Mouse (Mus musculus) hindbrain, embryonic 10.5 days (tissue): ENCODE measurements around the gene Agtr1a. TPM values are rescaled to one million over a fixed set of nuclear protein-coding genes. Genes with fewer than 3 reads are reported as not detected.

Experiments
- DNase-seq: peaks from one replicate; pipeline ENCODE4 v3.0.0-alpha.2; 2017; ENCODE audit warnings: low spot score
- H3K27ac ChIP-seq: fragments of 300-500 bp; sonication (generic); 2 replicates; pipeline ENCODE4 v1.5.1; 2016; ENCODE audit warnings: mild to moderate bottlenecking, moderate library complexity
- H3K27me3 ChIP-seq: fragments of 300-500 bp; sonication (generic); 2 replicates; pipeline ENCODE4 v1.6.1; 2016; ENCODE audit warnings: mild to moderate bottlenecking; ENCODE audit not compliant: poor library complexity, insufficient read depth, severe bottlenecking
- H3K36me3 ChIP-seq: fragments of 300-500 bp; sonication (generic); 2 replicates; pipeline ENCODE4 v1.6.1; 2016; ENCODE audit warnings: mild to moderate bottlenecking, moderate library complexity
- H3K4me1 ChIP-seq: fragments of 300-500 bp; sonication (generic); replicated peaks from 2 replicates; pipeline ENCODE4 v1.6.1; 2016; ENCODE audit warnings: mild to moderate bottlenecking
- H3K4me3 ChIP-seq: fragments of 300-500 bp; sonication (generic); 2 replicates; pipeline ENCODE4 v1.5.1; 2016; ENCODE audit warnings: mild to moderate bottlenecking, moderate library complexity
- H3K9me3 ChIP-seq: fragments of 300-500 bp; sonication (generic); 2 replicates; pipeline ENCODE4 v1.6.1; 2016; ENCODE audit warnings: mild to moderate bottlenecking, moderate library complexity
- WGBS: fragments of 180-500 bp; shearing (Covaris S2); methylation state at CpG from one replicate; pipeline ENCODE4 v1.1.7; 2016; 5-methylcytosine and 5-hydroxymethylcytosine counted together
- polyA plus RNA-seq: library from polyadenylated mRNA; unstranded; fragments of >200 nt; fragmentation: Nextera tagmentation; extraction: Ambion mirVana; gene quantifications from 2 replicates; pipeline ENCODE4 v1.2.1, GENCODE M21; 2016

Gene Agtr1a
- polyA plus RNA-seq, result 0.98 and 1.5 TPM in 2 replicates

DNA sequence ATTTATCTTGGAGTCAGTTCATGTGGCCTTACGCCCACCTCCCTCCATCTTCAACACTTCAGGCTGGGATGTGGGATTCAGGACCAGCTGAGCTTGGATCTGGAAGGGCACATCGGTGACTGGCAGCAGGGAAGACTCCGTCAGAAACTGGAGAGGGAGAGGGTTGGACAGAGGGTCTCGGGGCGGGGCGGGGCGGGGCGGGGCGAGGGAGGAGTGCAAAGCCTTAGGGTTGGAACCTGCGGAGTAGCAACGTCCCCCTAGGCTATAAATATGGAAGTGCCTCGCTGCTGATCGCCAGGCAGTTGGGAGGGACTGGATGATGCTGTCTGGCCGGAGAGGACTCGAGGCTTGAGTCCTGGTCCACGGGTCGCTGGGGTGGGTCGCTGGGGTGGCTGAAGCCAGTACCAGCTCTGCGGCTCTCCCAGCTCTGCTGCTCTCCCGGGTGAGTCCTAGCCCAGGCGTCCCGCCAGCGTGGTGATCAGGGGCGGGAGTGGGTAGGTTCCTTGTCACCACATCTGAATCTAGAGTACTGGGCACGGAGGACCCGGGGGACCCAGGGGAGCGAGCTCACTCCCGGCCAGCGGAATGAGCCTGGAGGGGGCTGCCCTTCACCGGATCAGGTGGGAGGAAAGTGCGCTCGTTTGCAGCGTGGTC, at the start of gene Agtr1a:
Agtr1a (plus strand) TSS at position 294 of the 654 bp plus-strand sequence.
- no peaks in the 10 kb centered on the region for H3K9me3 ChIP-seq
- peak; percentile 83 for DNase-seq
- WGBS, result under 1% methylated on average over 33 of the region's 33 CpGs
- peak within 1 kb of the TSS; percentile 65 for H3K4me3 ChIP-seq
- H3K36me3 ChIP-seq, result no peaks in the 10 kb centered on the region
- H3K27me3 ChIP-seq, result peaks cover 16% of the 10 kb centered on the region
- H3K27ac ChIP-seq, result peak within 1 kb of the TSS; percentile 83
- peaks cover 17% of the 10 kb centered on the region for H3K4me1 ChIP-seq

- H3K27me3 ChIP-seq, result no peaks in the 10 kb centered on the region
- no peak overlapping the region for H3K4me3 ChIP-seq
- no peak overlapping the region for H3K27ac ChIP-seq
- H3K9me3 ChIP-seq, result no peaks in the 10 kb centered on the region
- H3K36me3 ChIP-seq, result no peaks in the 10 kb centered on the region
- H3K4me1 ChIP-seq, result no peaks in the 10 kb centered on the region
- DNase-seq, result no peak
- 91% methylated on average over 4 of the region's 4 CpGs for WGBS
Observed at GRCm38 (mm10) chr13:30310221-30310620, 26.0 kb upstream of the Agtr1a start.

- WGBS, result 91% methylated on average over 11 of the region's 11 CpGs
- Histone ChIP-seq H3K27me3 (no peaks in the 10 kb centered on the region), H3K4me1 (no peaks in the 10 kb centered on the region), H3K36me3 (no peaks in the 10 kb centered on the region), H3K27ac (no peak overlapping the region), H3K9me3 (no peaks in the 10 kb centered on the region), H3K4me3 (no peak overlapping the region)
- DNase-seq, result no peak
Observed at GRCm38 (mm10) chr13:30324669-30325346, 11.4 kb upstream of the Agtr1a start.

DNA sequence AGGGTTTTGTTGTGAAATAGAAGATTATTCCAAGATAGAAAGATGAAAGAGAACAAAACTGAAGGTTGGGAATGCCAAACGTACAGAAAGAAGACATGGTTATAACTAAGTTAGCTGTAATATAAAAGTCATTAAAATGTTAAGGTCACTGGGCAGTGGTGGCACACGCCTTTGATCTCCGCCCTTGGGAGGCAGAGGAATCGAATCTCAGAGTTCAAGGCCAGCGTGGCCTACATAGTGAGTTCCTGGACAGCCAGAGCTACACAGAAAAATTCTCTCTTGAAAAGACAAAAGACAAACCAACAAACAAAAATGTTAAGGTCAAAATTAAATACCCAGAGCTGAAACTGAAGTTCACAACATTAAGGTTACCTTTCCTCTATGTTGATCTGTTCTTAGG, 5.2 kb upstream of the Agtr1a start:
- H3K36me3 ChIP-seq, result no peaks in the 10 kb centered on the region
- 87% methylated on average over 5 of the region's 5 CpGs for WGBS
- DNase-seq, result no peak
- no peak overlapping the region for H3K27ac ChIP-seq
- H3K9me3 ChIP-seq, result no peaks in the 10 kb centered on the region
- H3K4me1 ChIP-seq, result peaks cover 7% of the 10 kb centered on the region; the same call in 1 of the 2 replicates
- H3K27me3 ChIP-seq, result peaks cover 3% of the 10 kb centered on the region; the same call in 1 of the 2 replicates
- no peak overlapping the region for H3K4me3 ChIP-seq

DNA sequence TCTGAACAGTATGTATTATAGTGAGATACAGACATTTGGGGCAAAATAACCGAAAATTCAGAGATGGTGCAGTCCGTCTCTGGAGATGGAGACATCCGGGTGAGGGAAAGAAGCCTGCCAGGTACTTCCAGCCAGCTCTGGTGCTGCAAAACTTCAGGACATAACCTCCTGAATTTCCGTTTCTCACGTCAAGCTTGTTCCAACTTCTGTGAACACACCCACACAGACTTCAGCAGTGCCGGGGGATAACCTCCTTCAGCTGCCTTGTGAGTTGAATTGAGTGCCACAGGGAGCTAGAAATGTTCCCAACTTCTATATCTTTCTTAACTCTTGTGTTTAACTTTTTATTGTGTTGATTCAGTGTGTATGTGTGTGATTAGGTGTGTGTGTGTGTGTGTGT, 4.4 kb upstream of the Agtr1a start:
- Histone ChIP-seq H3K27ac (no peak overlapping the region), H3K4me1 (peaks cover 14% of the 10 kb centered on the region), H3K36me3 (no peaks in the 10 kb centered on the region), H3K4me3 (no peak overlapping the region), H3K27me3 (peaks cover 3% of the 10 kb centered on the region; the same call in 1 of the 2 replicates), H3K9me3 (no peaks in the 10 kb centered on the region)
- DNase-seq, result no peak
- 83% methylated on average over 6 of the region's 6 CpGs for WGBS

GRCm38 (mm10) chr13:30332581-30332980, 3.7 kb upstream of the Agtr1a start:
- 88% methylated on average over 5 of the region's 5 CpGs for WGBS
- H3K27me3 ChIP-seq, result peaks cover 10% of the 10 kb centered on the region
- no peaks in the 10 kb centered on the region for H3K36me3 ChIP-seq
- peaks cover 17% of the 10 kb centered on the region for H3K4me1 ChIP-seq
- no peaks in the 10 kb centered on the region for H3K9me3 ChIP-seq
- no peak for DNase-seq
- H3K27ac ChIP-seq, result no peak overlapping the region
- H3K4me3 ChIP-seq, result no peak overlapping the region

DNA sequence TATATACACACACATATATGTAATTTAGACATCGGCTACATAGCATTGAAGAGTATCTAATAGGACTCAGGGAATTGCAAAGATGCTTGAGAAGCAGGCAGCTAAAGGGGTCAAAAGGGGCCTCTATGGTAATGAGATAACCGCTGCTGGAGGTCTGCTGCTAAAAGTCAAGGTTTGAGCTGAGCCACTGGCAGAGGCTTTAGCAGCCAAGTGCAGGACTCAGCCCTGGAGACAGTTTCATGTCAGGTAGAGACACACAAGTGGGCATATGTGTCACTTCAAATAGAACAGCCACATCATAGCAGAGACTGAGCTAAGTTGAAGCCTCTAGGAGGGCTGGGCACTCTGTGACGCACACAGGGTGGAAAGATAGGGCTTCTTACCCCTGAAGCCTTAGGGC, 1.6 kb upstream of the Agtr1a start:
- Histone ChIP-seq H3K27ac (no peak overlapping the region), H3K4me1 (peaks cover 17% of the 10 kb centered on the region), H3K9me3 (no peaks in the 10 kb centered on the region), H3K36me3 (no peaks in the 10 kb centered on the region), H3K27me3 (peaks cover 16% of the 10 kb centered on the region), H3K4me3 (no peak overlapping the region)
- no peak for DNase-seq
- WGBS, result 69% methylated on average over 3 of the region's 3 CpGs

- H3K4me3 ChIP-seq, result peak overlapping the region; percentile 65
- peaks cover 17% of the 10 kb centered on the region for H3K4me1 ChIP-seq
- H3K27me3 ChIP-seq, result peaks cover 16% of the 10 kb centered on the region
- DNase-seq, result no peak
- WGBS, result 21% methylated on average over 9 of the region's 9 CpGs
- H3K9me3 ChIP-seq, result no peaks in the 10 kb centered on the region
- H3K27ac ChIP-seq, result no peak overlapping the region
- H3K36me3 ChIP-seq, result no peaks in the 10 kb centered on the region
Observed at GRCm38 (mm10) chr13:30336913-30337312, 672 bp downstream of the Agtr1a start.

DNA sequence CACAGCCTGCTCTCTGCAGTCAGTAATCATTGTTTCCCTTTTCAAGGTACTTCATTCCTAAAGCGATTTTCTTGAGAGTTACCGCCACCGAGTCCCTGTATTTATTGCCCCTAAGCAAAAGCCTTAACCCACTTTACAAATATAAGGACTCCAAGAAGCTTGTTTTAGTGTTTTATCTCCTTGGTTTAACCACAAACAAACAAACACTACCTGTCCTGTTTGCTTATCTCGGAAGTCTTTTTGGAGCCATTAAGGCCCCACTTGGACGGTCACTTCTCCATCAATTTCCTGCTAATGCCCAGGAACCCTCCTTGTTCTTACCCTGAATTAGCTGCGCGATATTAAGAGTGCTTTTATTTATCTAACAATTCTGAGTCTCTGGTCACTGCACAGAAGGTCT, 1.4 kb downstream of the Agtr1a start:
- H3K27me3 ChIP-seq, result peaks cover 16% of the 10 kb centered on the region
- no peaks in the 10 kb centered on the region for H3K9me3 ChIP-seq
- no peak for DNase-seq
- 82% methylated on average over 7 of the region's 7 CpGs for WGBS
- peaks cover 17% of the 10 kb centered on the region for H3K4me1 ChIP-seq
- H3K27ac ChIP-seq, result no peak overlapping the region
- no peak overlapping the region for H3K4me3 ChIP-seq
- no peaks in the 10 kb centered on the region for H3K36me3 ChIP-seq

DNA sequence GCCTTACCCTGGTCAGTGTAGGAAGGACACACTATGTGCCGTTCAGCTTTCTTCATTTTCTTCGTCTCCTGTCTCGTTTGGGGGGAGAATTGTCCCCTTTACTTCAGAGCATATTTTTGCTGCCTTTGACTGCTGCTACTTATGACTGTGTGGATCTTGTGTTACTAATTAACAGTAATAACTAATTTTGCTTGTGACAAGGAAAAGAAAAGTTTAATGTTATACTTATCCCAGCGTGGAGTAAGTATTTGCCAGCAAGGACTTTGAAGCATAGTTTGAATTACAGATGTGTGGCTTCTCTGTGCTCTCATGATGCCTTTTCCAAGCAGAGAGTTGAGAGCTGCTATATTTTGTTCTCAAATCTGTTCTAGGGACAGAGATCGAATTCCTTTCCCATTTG, 2.3 kb downstream of the Agtr1a start:
- no peak overlapping the region for H3K27ac ChIP-seq
- 86% methylated on average over 5 of the region's 5 CpGs for WGBS
- no peaks in the 10 kb centered on the region for H3K9me3 ChIP-seq
- peaks cover 16% of the 10 kb centered on the region for H3K27me3 ChIP-seq
- no peak overlapping the region for H3K4me3 ChIP-seq
- H3K36me3 ChIP-seq, result no peaks in the 10 kb centered on the region
- no peak for DNase-seq
- H3K4me1 ChIP-seq, result peaks cover 17% of the 10 kb centered on the region

- H3K9me3 ChIP-seq, result no peaks in the 10 kb centered on the region
- H3K4me3 ChIP-seq, result no peak overlapping the region
- WGBS, result 95% methylated on average over 8 of the region's 8 CpGs
- no peak overlapping the region for H3K27ac ChIP-seq
- DNase-seq, result no peak
- peaks cover 13% of the 10 kb centered on the region for H3K4me1 ChIP-seq
- H3K27me3 ChIP-seq, result peaks cover 13% of the 10 kb centered on the region
- no peaks in the 10 kb centered on the region for H3K36me3 ChIP-seq
Observed at GRCm38 (mm10) chr13:30339927-30340326, 3.7 kb downstream of the Agtr1a start.

- Histone ChIP-seq H3K4me1 (no peaks in the 10 kb centered on the region), H3K27me3 (peaks cover 9% of the 10 kb centered on the region)
- DNase-seq, result no peak
Observed at GRCm38 (mm10) chr13:30341987-30342898, 6.0 kb downstream of the Agtr1a start.

More at GRCm38 (mm10) chr13:30341987-30342898, 6.0 kb downstream of the Agtr1a start:
- Histone ChIP-seq H3K36me3 (no peaks in the 10 kb centered on the region), H3K4me3 (no peak overlapping the region), H3K9me3 (no peaks in the 10 kb centered on the region), H3K27ac (no peak overlapping the region)
- WGBS, result 91% methylated on average over 19 of the region's 19 CpGs
